Mouse (Mus musculus) liver, embryonic 11.5 days (tissue): ENCODE measurements around the gene Ccdc9. TPM values are rescaled to one million over a fixed set of nuclear protein-coding genes. Genes with fewer than 3 reads are reported as not detected.
A peak's percentile ranks its signal among the peaks of the same experiment; 100 is the strongest.
"Not testable (repeated sequence)": the region's sequence is repeated elsewhere in the genome, so short reads cannot be mapped to it uniquely, and the experiment has no call there.

ENCODE experiments used
- ATAC-seq: fragments of 200-750 bp; cut with Nextera tagmentation; replicated peaks from 2 replicates; pipeline ENCODE4 v1.8.0; 2017; ENCODE audit warnings: moderate number of reproducible peaks, mild to moderate bottlenecking, moderate TSS enrichment, moderate library complexity; ENCODE audit not compliant: low FRiP score
- DNase-seq: peaks from one replicate; pipeline ENCODE4 v3.0.0-alpha.2; 2017; ENCODE audit warnings: low spot score
- H3K27ac ChIP-seq: fragments of 300-500 bp; sonication (generic); 2 replicates; pipeline ENCODE4 v1.5.1; 2014; ENCODE audit warnings: mild to moderate bottlenecking, low read depth, low read length, control low read depth
- H3K27me3 ChIP-seq: fragments of 300-500 bp; sonication (generic); replicated peaks from 2 replicates; pipeline ENCODE4 v1.6.1; 2014; ENCODE audit warnings: low read length, mixed read lengths; ENCODE audit not compliant: control insufficient read depth, insufficient read depth
- H3K36me3 ChIP-seq: fragments of 300-500 bp; sonication (generic); 2 replicates; pipeline ENCODE4 v1.6.1; 2014; ENCODE audit warnings: mild to moderate bottlenecking, low read length, moderate library complexity, mixed read lengths; ENCODE audit not compliant: control insufficient read depth, insufficient read depth
- H3K4me1 ChIP-seq: fragments of 300-500 bp; sonication (generic); replicated peaks from 2 replicates; pipeline ENCODE4 v1.6.1; 2014; ENCODE audit warnings: low read length, mixed read lengths; ENCODE audit not compliant: control insufficient read depth, insufficient read depth
- H3K4me2 ChIP-seq: fragments of 300-500 bp; sonication (generic); 2 replicates; pipeline ENCODE4 v1.6.1; 2014; ENCODE audit warnings: mild to moderate bottlenecking, control low read depth, moderate library complexity
- H3K4me3 ChIP-seq: fragments of 300-500 bp; sonication (generic); 2 replicates; pipeline ENCODE4 v1.5.1; 2014; ENCODE audit warnings: low read depth, low read length, control low read depth
- H3K9ac ChIP-seq: fragments of 300-500 bp; sonication (generic); 2 replicates; pipeline ENCODE4 v1.6.1; 2014; ENCODE audit warnings: low read depth, low read length, control low read depth
- H3K9me3 ChIP-seq: fragments of 300-500 bp; sonication (generic); 2 replicates; pipeline ENCODE4 v1.6.1; 2016; ENCODE audit warnings: low read length, inconsistent platforms, mixed read lengths; ENCODE audit not compliant: control insufficient read depth
- WGBS: fragments of 180-500 bp; shearing (Covaris S2); extraction: QIAGEN DNeasy Blood & Tissue Kit; methylation state at CpG from one replicate; pipeline ENCODE4 v1.1.7; 2014; 5-methylcytosine and 5-hydroxymethylcytosine counted together
- polyA plus RNA-seq: library from polyadenylated mRNA; unstranded; fragments of >200 nt; fragmentation: Nextera tagmentation; extraction: Ambion mirVana; gene quantifications from 2 replicates; pipeline ENCODE4 v1.2.1, GENCODE M21; 2014

The Ccdc9 gene
- polyA plus RNA-seq, 1 experiment from 2014 or later, result 25.3 TPM

GRCm38 (mm10) chr7:16310020-16310520 lies 23.5 kb upstream of the Ccdc9 start:
- peak overlapping the region; percentile 97 for H3K9ac ChIP-seq
- ATAC-seq, result peak; percentile 37
- H3K4me2 ChIP-seq, result peak overlapping the region; percentile 100

GRCm38 (mm10) chr7:16309318-16310019 lies 22.9 kb upstream of the Ccdc9 start:
- peak overlapping the region; percentile 97 for H3K9ac ChIP-seq
- no peaks in the 10 kb centered on the region for H3K9me3 ChIP-seq
- WGBS, result under 1% methylated on average over 61 of the region's 61 CpGs
- H3K27ac ChIP-seq, result peak overlapping the region; percentile 71
- ATAC-seq (peak; percentile 44), DNase-seq (peak; percentile 84)
- peaks cover 50% of the 10 kb centered on the region for H3K4me1 ChIP-seq
- no peaks in the 10 kb centered on the region for H3K27me3 ChIP-seq
- peak overlapping the region; percentile 100 for H3K4me2 ChIP-seq
- no peaks in the 10 kb centered on the region for H3K36me3 ChIP-seq
- peak overlapping the region; percentile 78 for H3K4me3 ChIP-seq

More at GRCm38 (mm10) chr7:16310020-16310520, 23.5 kb upstream of the Ccdc9 start:
- peak overlapping the region; percentile 71 for H3K27ac ChIP-seq
- peak; percentile 86 for DNase-seq
- 1% methylated on average over 50 of the region's 56 CpGs for WGBS
- H3K4me1 ChIP-seq, result peaks cover 51% of the 10 kb centered on the region
- no peaks in the 10 kb centered on the region for H3K9me3 ChIP-seq
- peak overlapping the region; percentile 78 for H3K4me3 ChIP-seq
- no peaks in the 10 kb centered on the region for H3K27me3 ChIP-seq
- no peaks in the 10 kb centered on the region for H3K36me3 ChIP-seq

GRCm38 (mm10) chr7:16308555-16309317 lies 22.1 kb upstream of the Ccdc9 start:
- H3K4me2 ChIP-seq, result peak overlapping the region; percentile 100
- ATAC-seq (no peak), DNase-seq (no peak)
- no peaks in the 10 kb centered on the region for H3K27me3 ChIP-seq
- 0 out of 2 replicates have a peak overlapping the region, but pooled peaks have one; percentile 71 for H3K27ac ChIP-seq
- H3K4me3 ChIP-seq, result peak overlapping the region; percentile 78
- peak overlapping the region; percentile 97; the same call in 1 of the 2 replicates for H3K9ac ChIP-seq
- 48% methylated on average over 16 of the region's 16 CpGs for WGBS
- no peaks in the 10 kb centered on the region for H3K9me3 ChIP-seq
- peaks cover 46% of the 10 kb centered on the region for H3K4me1 ChIP-seq
- H3K36me3 ChIP-seq, result no peaks in the 10 kb centered on the region

GRCm38 (mm10) chr7:16308093-16308492 lies 21.5 kb upstream of the Ccdc9 start, which contains the start of gene Bbc3:
TSS of gene Bbc3 (plus strand) at chr7:16308393.
- peak within 1 kb of the TSS; percentile 100 for H3K4me2 ChIP-seq
- WGBS, result 49% methylated on average over 1 of the region's 1 CpGs
- ATAC-seq, DNase-seq, H3K27me3 ChIP-seq, H3K36me3 ChIP-seq, H3K9me3 ChIP-seq: not testable (repeated sequence)
- H3K4me1 ChIP-seq, result peaks cover 40% of the 10 kb centered on the region
- peak within 1 kb of the TSS; percentile 97; the same call in 1 of the 2 replicates for H3K9ac ChIP-seq
- peak within 1 kb of the TSS; percentile 78 for H3K4me3 ChIP-seq
- 0 out of 2 replicates have a peak within 1 kb of the TSS, but pooled peaks have one; percentile 71 for H3K27ac ChIP-seq

GRCm38 (mm10) chr7:16307141-16307540 lies 20.5 kb upstream of the Ccdc9 start:
- not testable (repeated sequence) for H3K9me3 ChIP-seq, H3K4me2 ChIP-seq, H3K36me3 ChIP-seq, H3K9ac ChIP-seq, DNase-seq, H3K4me3 ChIP-seq, H3K27ac ChIP-seq, H3K27me3 ChIP-seq, ATAC-seq
- 69% methylated on average over 6 of the region's 6 CpGs for WGBS
- H3K4me1 ChIP-seq, result peaks cover 30% of the 10 kb centered on the region

- Histone ChIP-seq H3K36me3 (no peaks in the 10 kb centered on the region), H3K4me3 (peak overlapping the region; percentile 42), H3K9me3 (no peaks in the 10 kb centered on the region), H3K27ac (no peak overlapping the region; the same call in 1 of the 2 replicates), H3K4me2 (peak overlapping the region; percentile 77), H3K9ac (no peak overlapping the region), H3K27me3 (peaks cover 6% of the 10 kb centered on the region), H3K4me1 (peaks cover 32% of the 10 kb centered on the region)
- DNase-seq (peak; percentile 78), ATAC-seq (no peak)
- 5% methylated on average over 52 of the region's 52 CpGs for WGBS
Measured at GRCm38 (mm10) chr7:16299419-16300035, 12.9 kb upstream of the Ccdc9 start.

- no peak overlapping the region for H3K4me2 ChIP-seq
Measured at GRCm38 (mm10) chr7:16298927-16299326, 12.3 kb upstream of the Ccdc9 start.

GRCm38 (mm10) chr7:16297616-16298015 lies 11.0 kb upstream of the Ccdc9 start:
- Histone ChIP-seq H3K27me3 (peaks cover 6% of the 10 kb centered on the region), H3K9me3 (no peaks in the 10 kb centered on the region), H3K4me2 (no peak overlapping the region; the same call in 1 of the 2 replicates), H3K36me3 (no peaks in the 10 kb centered on the region), H3K27ac (peak overlapping the region; percentile 40; the same call in 1 of the 2 replicates), H3K4me3 (no peak overlapping the region), H3K4me1 (peaks cover 33% of the 10 kb centered on the region), H3K9ac (no peak overlapping the region)
- WGBS, result 63% methylated on average over 2 of the region's 2 CpGs
- no peak for ATAC-seq
- no peak for DNase-seq

More at GRCm38 (mm10) chr7:16298927-16299326, 12.3 kb upstream of the Ccdc9 start:
- no peaks in the 10 kb centered on the region for H3K36me3 ChIP-seq
- ATAC-seq (no peak), DNase-seq (no peak)
- H3K4me1 ChIP-seq, result peaks cover 33% of the 10 kb centered on the region
- no peak overlapping the region; the same call in 1 of the 2 replicates for H3K27ac ChIP-seq
- H3K4me3 ChIP-seq, result no peak overlapping the region
- H3K9me3 ChIP-seq, result no peaks in the 10 kb centered on the region
- H3K27me3 ChIP-seq, result peaks cover 6% of the 10 kb centered on the region
- H3K9ac ChIP-seq, result no peak overlapping the region
- WGBS, result 80% methylated on average over 5 of the region's 5 CpGs
